Mouse (Mus musculus) stomach, embryonic 15.5 days (tissue): ENCODE results near the gene Adam10. TPM values are rescaled to one million over a fixed set of nuclear protein-coding genes. Genes with fewer than 3 reads are reported as not detected.
A peak's percentile ranks its signal among the peaks of the same experiment; 100 is the strongest.

ENCODE experiments used
- ATAC-seq: fragments of 200-750 bp; cut with Nextera tagmentation; 2 replicates; pipeline ENCODE4 v1.8.0; 2017; ENCODE audit warnings: low read depth, moderate number of reproducible peaks, moderate TSS enrichment; ENCODE audit not compliant: insufficient read depth, low FRiP score
- H3K27ac ChIP-seq: fragments of 300-500 bp; sonication (generic); 2 replicates; pipeline ENCODE4 v1.5.1; 2015; ENCODE audit warnings: mild to moderate bottlenecking, inconsistent platforms
- H3K27me3 ChIP-seq: fragments of 300-500 bp; sonication (generic); replicated peaks from 2 replicates; pipeline ENCODE4 v1.6.1; 2015; ENCODE audit warnings: inconsistent platforms
- H3K36me3 ChIP-seq: fragments of 300-500 bp; sonication (generic); 2 replicates; pipeline ENCODE4 v1.6.1; 2015; ENCODE audit warnings: inconsistent platforms
- H3K4me1 ChIP-seq: fragments of 300-500 bp; sonication (generic); 2 replicates; pipeline ENCODE4 v1.6.1; 2015; ENCODE audit warnings: inconsistent platforms
- H3K4me2 ChIP-seq: fragments of 300-500 bp; sonication (generic); 2 replicates; pipeline ENCODE4 v1.6.1; 2015; ENCODE audit warnings: mild to moderate bottlenecking, inconsistent platforms
- H3K4me3 ChIP-seq: fragments of 300-500 bp; sonication (generic); replicated peaks from 2 replicates; pipeline ENCODE4 v1.5.1; 2015; ENCODE audit warnings: inconsistent platforms
- H3K9ac ChIP-seq: fragments of 300-500 bp; sonication (generic); 2 replicates; pipeline ENCODE4 v1.6.1; 2015; ENCODE audit warnings: inconsistent platforms
- H3K9me3 ChIP-seq: fragments of 300-500 bp; sonication (generic); 2 replicates; pipeline ENCODE4 v1.6.1; 2016; ENCODE audit warnings: inconsistent platforms
- WGBS: fragments of 180-500 bp; shearing (Covaris S2); methylation state at CpG from one replicate; pipeline ENCODE4 v1.1.7; 2015; 5-methylcytosine and 5-hydroxymethylcytosine counted together
- polyA plus RNA-seq: library from polyadenylated mRNA; unstranded; fragments of >200 nt; fragmentation: Nextera tagmentation; extraction: Ambion mirVana; gene quantifications from 2 replicates; pipeline ENCODE4 v1.2.1, GENCODE M21; 2015

Gene Adam10
- polyA plus RNA-seq, 1 experiment from 2014 or later: 85.4 TPM

- Histone ChIP-seq H3K9ac (no peak overlapping the region), H3K4me3 (no peak overlapping the region), H3K27me3 (no peaks in the 10 kb centered on the region), H3K27ac (no peak overlapping the region), H3K9me3 (no peaks in the 10 kb centered on the region), H3K4me2 (no peak overlapping the region), H3K36me3 (0 out of 2 replicates have a peak, but pooled peaks cover 8% of the 10 kb centered on the region), H3K4me1 (no peaks in the 10 kb centered on the region)
- 92% methylated on average over 1 of the region's 1 CpGs for WGBS
- no peak for ATAC-seq
These were observed 27.6 kb downstream of the Adam10 start for GRCm38 (mm10) chr9:70706444-70706843.

- WGBS: 86% methylated on average over 2 of the region's 2 CpGs
These were observed 50.7 kb downstream of the Adam10 start for GRCm38 (mm10) chr9:70729544-70729943.

GRCm38 (mm10) chr9:70731079-70731478, 52.3 kb downstream of the Adam10 start:
- Histone ChIP-seq H3K27me3 (no peaks in the 10 kb centered on the region), H3K4me3 (no peak overlapping the region), H3K9me3 (no peaks in the 10 kb centered on the region), H3K4me1 (no peaks in the 10 kb centered on the region), H3K9ac (no peak overlapping the region), H3K27ac (no peak overlapping the region), H3K36me3 (no peaks in the 10 kb centered on the region), H3K4me2 (no peak overlapping the region)
- ATAC-seq: no peak

More at GRCm38 (mm10) chr9:70729544-70729943, 50.7 kb downstream of the Adam10 start:
- Histone ChIP-seq H3K9ac (no peak overlapping the region), H3K9me3 (no peaks in the 10 kb centered on the region), H3K36me3 (no peaks in the 10 kb centered on the region), H3K4me1 (no peaks in the 10 kb centered on the region), H3K27ac (no peak overlapping the region), H3K27me3 (no peaks in the 10 kb centered on the region), H3K4me2 (no peak overlapping the region), H3K4me3 (no peak overlapping the region)
- ATAC-seq: no peak

- Histone ChIP-seq H3K4me3 (no peak overlapping the region), H3K27me3 (no peaks in the 10 kb centered on the region), H3K4me2 (no peak overlapping the region), H3K4me1 (no peaks in the 10 kb centered on the region), H3K36me3 (no peaks in the 10 kb centered on the region), H3K9me3 (no peaks in the 10 kb centered on the region), H3K27ac (no peak overlapping the region), H3K9ac (no peak overlapping the region)
- peak; percentile 56; the same call in 1 of the 2 replicates for ATAC-seq
- WGBS: 88% methylated on average over 2 of the region's 2 CpGs
These were observed 54.4 kb downstream of the Adam10 start for GRCm38 (mm10) chr9:70733208-70733607.

GRCm38 (mm10) chr9:70739998-70740397, 61.2 kb downstream of the Adam10 start:
- ATAC-seq: no peak
- no peak overlapping the region for H3K27ac ChIP-seq
- H3K9me3 ChIP-seq: no peaks in the 10 kb centered on the region
- H3K4me2 ChIP-seq: no peak overlapping the region
- H3K36me3 ChIP-seq: 0 out of 2 replicates have a peak, but pooled peaks cover under 1% of the 10 kb centered on the region
- no peaks in the 10 kb centered on the region for H3K4me1 ChIP-seq
- no peak overlapping the region for H3K4me3 ChIP-seq
- WGBS: 83% methylated on average over 5 of the region's 5 CpGs
- no peaks in the 10 kb centered on the region for H3K27me3 ChIP-seq
- H3K9ac ChIP-seq: no peak overlapping the region

GRCm38 (mm10) chr9:70751504-70752222, 72.9 kb downstream of the Adam10 start:
- Histone ChIP-seq H3K27ac (no peak overlapping the region), H3K36me3 (peaks cover 8% of the 10 kb centered on the region; the same call in 1 of the 2 replicates), H3K9ac (no peak overlapping the region), H3K4me3 (no peak overlapping the region), H3K4me2 (no peak overlapping the region), H3K4me1 (no peaks in the 10 kb centered on the region), H3K9me3 (no peaks in the 10 kb centered on the region), H3K27me3 (no peaks in the 10 kb centered on the region)
- ATAC-seq: no peak
- WGBS: 86% methylated on average over 3 of the region's 3 CpGs

GRCm38 (mm10) chr9:70760974-70761373, 82.2 kb downstream of the Adam10 start:
- WGBS: 82% methylated on average over 5 of the region's 5 CpGs
- Histone ChIP-seq H3K27me3 (no peaks in the 10 kb centered on the region), H3K9ac (no peak overlapping the region), H3K4me1 (no peaks in the 10 kb centered on the region), H3K4me3 (no peak overlapping the region), H3K36me3 (peaks cover 9% of the 10 kb centered on the region; the same call in 1 of the 2 replicates), H3K9me3 (no peaks in the 10 kb centered on the region), H3K4me2 (no peak overlapping the region), H3K27ac (no peak overlapping the region)
- ATAC-seq: no peak

- no peak overlapping the region for H3K9ac ChIP-seq
- H3K27me3 ChIP-seq: no peaks in the 10 kb centered on the region
- H3K4me3 ChIP-seq: no peak overlapping the region
- no peaks in the 10 kb centered on the region for H3K9me3 ChIP-seq
- ATAC-seq: no peak
- peaks cover 9% of the 10 kb centered on the region; the same call in 1 of the 2 replicates for H3K36me3 ChIP-seq
- WGBS: 85% methylated on average over 2 of the region's 2 CpGs
- H3K4me2 ChIP-seq: no peak overlapping the region
- H3K27ac ChIP-seq: no peak overlapping the region
- H3K4me1 ChIP-seq: no peaks in the 10 kb centered on the region
These were observed 96.7 kb downstream of the Adam10 start for GRCm38 (mm10) chr9:70775517-70775916.

- no peak for ATAC-seq
These were observed 103.4 kb downstream of the Adam10 start for GRCm38 (mm10) chr9:70782191-70782590.

GRCm38 (mm10) chr9:70788705-70789104, 109.9 kb downstream of the Adam10 start:
- Histone ChIP-seq H3K4me2 (no peak overlapping the region), H3K4me3 (no peak overlapping the region), H3K27me3 (no peaks in the 10 kb centered on the region), H3K27ac (no peak overlapping the region), H3K9me3 (no peaks in the 10 kb centered on the region), H3K4me1 (no peaks in the 10 kb centered on the region), H3K36me3 (no peaks in the 10 kb centered on the region; the same call in 1 of the 2 replicates), H3K9ac (no peak overlapping the region)
- 83% methylated on average over 7 of the region's 7 CpGs for WGBS
- ATAC-seq: no peak

More at GRCm38 (mm10) chr9:70782191-70782590, 103.4 kb downstream of the Adam10 start:
- Histone ChIP-seq H3K36me3 (peaks cover 7% of the 10 kb centered on the region; the same call in 1 of the 2 replicates), H3K9ac (no peak overlapping the region), H3K4me2 (no peak overlapping the region), H3K27me3 (no peaks in the 10 kb centered on the region), H3K27ac (no peak overlapping the region), H3K4me3 (no peak overlapping the region), H3K9me3 (no peaks in the 10 kb centered on the region), H3K4me1 (no peaks in the 10 kb centered on the region)
- 83% methylated on average over 3 of the region's 3 CpGs for WGBS

GRCm38 (mm10) chr9:70790621-70791020, 111.8 kb downstream of the Adam10 start:
- no peak overlapping the region for H3K9ac ChIP-seq
- no peak for ATAC-seq
- H3K36me3 ChIP-seq: no peaks in the 10 kb centered on the region; the same call in 1 of the 2 replicates
- H3K27me3 ChIP-seq: no peaks in the 10 kb centered on the region
- 80% methylated on average over 4 of the region's 4 CpGs for WGBS
- H3K27ac ChIP-seq: no peak overlapping the region
- H3K9me3 ChIP-seq: no peaks in the 10 kb centered on the region
- H3K4me1 ChIP-seq: no peaks in the 10 kb centered on the region
- H3K4me2 ChIP-seq: no peak overlapping the region
- no peak overlapping the region for H3K4me3 ChIP-seq

- no peak overlapping the region for H3K4me3 ChIP-seq
- H3K27me3 ChIP-seq: no peaks in the 10 kb centered on the region
- 61% methylated on average over 15 of the region's 15 CpGs for WGBS
- ATAC-seq: no peak
- no peaks in the 10 kb centered on the region for H3K9me3 ChIP-seq
- no peaks in the 10 kb centered on the region for H3K4me1 ChIP-seq
- no peak overlapping the region for H3K27ac ChIP-seq
- no peak overlapping the region for H3K4me2 ChIP-seq
- H3K9ac ChIP-seq: no peak overlapping the region
- H3K36me3 ChIP-seq: no peaks in the 10 kb centered on the region
These were observed 116.0 kb downstream of the Adam10 start for GRCm38 (mm10) chr9:70794643-70795438.
